Mouse (Mus musculus): ENCODE data around the gene Ghrh.

The Ghrh gene

GRCm38 (mm10) chr2:157349121-157349778 is 1.9 kb upstream of the Ghrh start:
- no peak for DNase-seq (ENCODE audit: low spot score)

DNA sequence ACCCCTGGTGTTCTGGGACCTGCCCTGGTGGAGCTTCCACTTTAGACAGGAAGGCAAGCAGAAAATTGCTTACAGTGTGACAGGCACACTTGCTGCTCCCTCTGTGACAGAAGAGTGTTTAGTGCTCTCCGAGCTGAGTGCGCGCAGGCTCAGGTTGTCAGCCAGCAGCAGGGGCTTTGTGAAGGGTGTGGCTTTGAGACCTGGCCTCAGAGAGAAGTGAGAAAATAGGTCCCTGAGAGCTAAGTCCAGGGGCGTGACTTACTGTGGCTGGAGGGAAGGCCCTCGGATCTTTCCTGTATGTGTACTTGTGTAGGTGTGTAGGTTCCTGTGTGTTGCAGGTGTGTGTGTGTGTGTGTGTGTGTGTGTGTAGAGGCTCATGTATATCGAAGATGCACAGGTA is 4.0 kb downstream of the Ghrh start:
- no peak for DNase-seq (ENCODE audit: low spot score)

DNA sequence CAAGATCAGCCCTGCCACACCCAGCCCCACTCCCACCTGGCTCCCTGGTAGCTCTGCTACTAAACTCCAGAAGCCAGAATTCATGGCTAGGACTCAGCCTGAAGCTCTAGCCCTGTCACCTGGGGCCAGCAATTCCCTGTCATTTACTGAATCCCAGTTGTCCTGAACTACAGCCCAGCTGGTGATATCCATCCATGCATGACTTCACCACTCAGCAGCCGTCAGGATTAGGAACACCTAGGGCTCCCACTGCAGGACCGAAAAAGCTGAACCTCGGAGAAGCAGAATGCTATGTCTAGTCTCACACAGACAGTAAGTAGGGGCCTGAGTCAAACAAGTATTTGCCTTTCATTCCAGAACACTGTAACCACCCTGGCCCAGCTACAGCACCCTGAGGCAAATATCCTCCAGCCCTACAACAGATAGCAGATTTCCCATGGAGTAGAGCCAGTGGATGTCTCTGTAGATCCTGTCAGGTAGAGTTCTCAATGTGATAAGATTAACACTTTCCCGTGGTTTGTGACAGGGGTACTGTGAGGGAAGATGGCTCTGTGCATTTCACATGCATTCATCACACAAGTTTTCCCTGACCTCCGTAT is 4.9 kb downstream of the Ghrh start:
- DNase-seq (ENCODE audit: low spot score), result no peak

DNA sequence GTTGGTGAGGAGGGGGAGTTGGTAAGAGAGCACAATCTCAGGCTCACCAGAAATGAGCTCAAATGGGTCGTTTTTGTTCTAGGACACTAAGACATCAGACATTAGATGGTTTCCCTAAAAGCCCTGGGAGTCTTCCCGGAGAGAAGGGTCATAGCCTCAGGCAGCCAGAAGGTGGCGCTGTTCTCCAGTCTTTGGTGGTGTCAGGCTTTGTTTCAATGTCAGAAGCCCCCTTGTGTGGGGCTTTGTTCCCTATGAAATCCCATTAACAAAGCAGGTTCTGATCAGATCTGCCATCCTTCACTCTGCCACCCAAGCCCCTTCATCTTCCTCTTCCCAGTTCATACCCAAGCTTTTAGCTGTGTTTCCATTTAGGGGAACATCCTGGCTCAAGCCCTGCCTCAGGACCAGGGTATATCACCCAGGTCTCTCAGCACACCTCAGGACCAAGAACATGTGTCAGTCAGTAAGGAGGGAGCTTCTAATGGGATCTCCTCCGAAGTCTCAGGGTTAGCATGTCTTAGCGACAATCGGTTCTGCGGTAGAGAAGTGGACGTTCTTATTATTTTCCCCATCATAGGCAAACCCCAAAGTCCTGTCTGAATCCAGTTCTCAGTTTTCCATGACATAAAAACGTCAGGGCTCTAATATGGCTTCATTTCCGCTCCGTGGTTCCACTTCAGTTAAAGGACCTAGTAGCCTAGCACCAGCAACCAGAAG is 5.6 kb downstream of the Ghrh start:
- DNase-seq (ENCODE audit: low spot score), result peak; percentile 59

DNA sequence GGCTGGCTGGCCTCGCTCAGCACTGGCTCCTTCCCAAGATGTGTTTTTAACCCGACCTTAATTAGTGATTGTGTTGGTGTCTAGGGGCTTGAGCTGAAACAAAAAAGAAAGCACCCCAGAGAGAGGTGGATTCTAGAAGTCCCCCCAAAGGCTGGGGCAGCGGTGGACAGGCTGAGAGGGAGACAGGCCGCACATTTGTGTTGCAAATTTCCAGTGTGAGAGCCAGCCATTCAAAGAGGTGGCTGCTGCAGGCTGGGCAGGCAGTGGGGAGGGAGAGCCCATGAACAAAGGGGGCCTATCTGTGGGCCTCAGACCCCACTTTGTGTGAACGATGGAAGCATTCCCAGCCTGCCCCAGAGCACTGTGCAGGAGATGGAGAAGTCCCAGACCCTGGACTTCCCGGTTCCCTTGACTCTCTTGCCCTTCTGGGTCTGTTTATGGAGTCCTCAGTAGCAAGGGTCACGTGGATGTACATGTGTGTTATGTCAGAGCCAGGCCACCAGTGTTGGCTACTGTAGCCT is 7.0 kb downstream of the Ghrh start:
- DNase-seq (ENCODE audit: low spot score), result peak; percentile 39

- DNase-seq (ENCODE audit: low spot score), result no peak
These were observed 7.8 kb downstream of the Ghrh start for GRCm38 (mm10) chr2:157339532-157339931.

GRCm38 (mm10) chr2:157338663-157339062 is 8.6 kb downstream of the Ghrh start:
- peak; percentile 67 for DNase-seq (ENCODE audit: low spot score)

DNA sequence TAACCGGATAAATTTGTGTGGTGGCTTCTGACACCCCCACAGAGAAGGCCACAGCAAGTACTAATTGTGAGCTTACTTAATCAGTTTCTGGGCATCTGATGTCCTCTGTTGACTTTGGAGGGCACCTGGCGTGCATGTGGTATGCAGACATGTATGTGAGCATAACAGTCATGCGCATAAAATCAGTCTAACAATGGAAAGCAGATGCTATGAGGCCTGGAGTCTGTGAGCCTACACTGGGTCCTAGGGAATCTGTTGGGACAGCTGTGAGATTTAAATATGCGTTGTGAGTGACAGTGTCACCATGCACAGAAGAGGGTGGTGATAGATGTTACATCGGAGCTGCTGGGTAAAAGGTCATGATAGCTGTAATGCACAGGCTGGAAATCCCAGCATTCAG is 15.2 kb downstream of the Ghrh start:
- no peak for DNase-seq (ENCODE audit: low spot score)

- no peak for DNase-seq (ENCODE audit: low spot score)
These were observed 18.7 kb downstream of the Ghrh start for GRCm38 (mm10) chr2:157328570-157328969.

- no peak for DNase-seq (ENCODE audit: low spot score)
These were observed 19.2 kb downstream of the Ghrh start for GRCm38 (mm10) chr2:157328106-157328505.

- DNase-seq (ENCODE audit: low spot score), result no peak
These were observed 22.1 kb downstream of the Ghrh start for GRCm38 (mm10) chr2:157325238-157325637.

- DNase-seq (ENCODE audit: low spot score), result no peak
These were observed 25.1 kb downstream of the Ghrh start for GRCm38 (mm10) chr2:157322029-157322766.

- DNase-seq (ENCODE audit: low spot score), result no peak
These were observed 26.4 kb downstream of the Ghrh start for GRCm38 (mm10) chr2:157320886-157321285.

GRCm38 (mm10) chr2:157320135-157320534 is 27.2 kb downstream of the Ghrh start:
- no peak for DNase-seq (ENCODE audit: low spot score)

DNA sequence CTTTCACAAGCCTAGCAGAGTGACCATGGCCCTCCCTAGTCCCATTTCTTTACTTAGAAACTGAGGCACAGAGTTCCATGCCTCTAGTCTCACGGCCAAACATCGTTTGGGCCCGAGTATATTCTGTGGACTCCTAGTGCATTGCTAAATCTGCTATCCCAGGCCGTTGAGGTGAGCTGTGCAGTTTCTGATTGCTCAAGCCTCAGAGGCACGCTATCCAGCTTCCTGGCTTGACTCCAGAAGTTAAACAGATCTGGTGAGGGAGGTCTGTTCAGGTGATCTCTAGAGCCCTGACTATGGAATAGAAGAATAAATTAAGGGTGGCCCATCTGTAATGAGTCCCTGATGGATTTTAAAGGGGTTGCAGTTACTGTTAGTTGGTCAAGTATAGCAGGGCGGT is 30.1 kb downstream of the Ghrh start:
- DNase-seq (ENCODE audit: low spot score), result peak; percentile 39

DNA sequence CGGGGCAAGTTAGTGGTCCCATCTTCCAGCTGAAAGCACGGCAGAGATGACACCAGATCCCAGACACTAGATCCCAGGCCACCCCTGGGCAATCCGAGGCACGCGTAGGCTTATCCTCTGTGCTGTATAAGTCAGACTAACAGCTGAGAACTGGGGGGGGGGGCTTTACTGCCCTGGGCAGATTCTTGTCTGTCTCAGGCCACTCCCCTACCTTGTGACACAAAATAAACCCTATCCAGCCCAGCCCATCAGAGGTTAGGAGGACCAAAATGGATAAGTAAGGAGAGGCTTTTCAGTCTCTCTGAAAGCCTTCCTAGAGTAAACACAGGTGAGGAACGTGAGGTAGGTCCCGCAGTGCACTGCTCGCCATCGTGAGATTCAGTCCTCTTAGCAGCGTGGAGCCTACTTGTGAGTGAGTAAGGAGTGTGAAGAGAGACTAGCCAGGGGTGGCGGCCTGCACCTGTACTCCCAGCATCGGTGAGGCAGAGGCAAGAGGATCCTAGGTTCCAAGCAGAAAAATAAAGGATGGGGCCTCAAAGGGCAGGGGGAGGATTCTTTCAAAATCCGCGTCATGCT is 30.9 kb downstream of the Ghrh start:
- DNase-seq (ENCODE audit: low spot score), result no peak

GRCm38 (mm10) chr2:157315486-157315885 is 31.8 kb downstream of the Ghrh start:
- no peak for DNase-seq (ENCODE audit: low spot score)

DNA sequence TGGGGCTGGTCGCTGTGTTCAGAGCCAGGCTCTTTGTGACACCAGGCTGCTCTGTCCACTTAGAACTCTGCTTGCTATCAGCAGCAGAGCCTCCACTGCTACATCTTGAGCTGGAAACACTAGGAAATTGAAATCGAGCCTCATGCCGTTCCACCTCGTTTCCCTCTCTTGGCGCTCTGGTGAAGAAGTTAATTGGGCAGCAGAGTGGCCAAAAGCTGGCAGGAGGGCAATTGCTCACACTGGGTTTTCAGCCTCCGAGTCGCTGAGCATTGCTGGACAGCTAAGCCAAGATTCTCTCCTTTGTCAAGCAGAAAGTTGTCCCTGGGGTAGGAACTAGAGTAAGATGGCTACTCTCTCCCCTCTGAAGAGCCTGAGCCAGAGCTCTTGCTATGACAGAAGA is 33.0 kb downstream of the Ghrh start:
- DNase-seq (ENCODE audit: low spot score), result no peak

GRCm38 (mm10) chr2:157313718-157314117 is 33.6 kb downstream of the Ghrh start:
- DNase-seq (ENCODE audit: low spot score), result no peak

GRCm38 (mm10) chr2:157310963-157311637 is 36.2 kb downstream of the Ghrh start:
- DNase-seq (ENCODE audit: low spot score), result no peak

GRCm38 (mm10) chr2:157309611-157310010 is 37.7 kb downstream of the Ghrh start:
- no peak for DNase-seq (ENCODE audit: low spot score)
